Mouse (Mus musculus): ENCODE data around the gene Dph1. TPM values are rescaled to one million over a fixed set of nuclear protein-coding genes. Genes with fewer than 3 reads are reported as not detected.

Dph1 gene
- not detected in 2 replicates for polyA plus RNA-seq (2012; ENCODE audit: insufficient read depth, insufficient read length, low replicate concordance, missing spikeins)

DNA sequence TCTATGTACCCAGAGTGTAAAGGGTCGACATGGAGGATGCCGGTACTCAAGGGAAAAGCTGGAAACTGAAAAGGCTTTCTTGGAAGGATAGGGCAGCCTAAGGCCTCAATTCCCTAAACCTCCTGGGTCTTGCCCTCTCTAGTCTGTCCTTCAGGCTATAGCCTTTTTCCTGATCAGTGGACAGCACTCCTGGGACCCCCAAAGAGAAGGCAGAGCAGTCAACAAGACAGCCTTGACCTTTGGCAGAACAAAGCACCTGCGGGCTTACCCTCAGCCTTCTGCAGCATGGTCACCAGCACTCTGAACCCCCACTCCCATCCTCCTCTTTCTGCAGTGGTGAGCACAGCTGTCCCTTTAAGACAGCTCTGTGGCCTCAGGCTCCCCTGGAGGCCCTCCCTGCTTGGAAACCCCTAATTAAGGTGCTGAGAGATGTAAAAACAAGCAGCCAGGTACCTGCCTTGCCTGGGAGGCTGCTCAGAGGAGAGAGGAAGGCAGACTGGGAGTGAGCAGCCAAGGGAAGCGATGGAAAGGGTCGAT, at the start of gene Dph1:
Gene Dph1 (minus strand): TSS at position 337 of the 537 bp plus-strand sequence.
- no peak for TF ChIP-seq POLR2A (IDR thresholded peaks at IDR 0.05; ENCODE audit: insufficient read depth, low read depth, low read length)
- no peak for TF ChIP-seq CTCF (IDR thresholded peaks at IDR 0.05; ENCODE audit: insufficient read depth, low read depth, low read length)
- Histone ChIP-seq H3K4me1 (ENCODE audit: control insufficient read depth, insufficient read depth, low read length) (peaks cover 27% of the 10 kb centered on the region), H3K27ac (ENCODE audit: insufficient read depth, low read depth, low read length) (no peak within 1 kb of the TSS), H3K4me3 (ENCODE audit: insufficient read depth, low read depth, low read length) (peak within 1 kb of the TSS; percentile 76)
- 63% methylated on average over 5 of the region's 5 CpGs for WGBS

DNA sequence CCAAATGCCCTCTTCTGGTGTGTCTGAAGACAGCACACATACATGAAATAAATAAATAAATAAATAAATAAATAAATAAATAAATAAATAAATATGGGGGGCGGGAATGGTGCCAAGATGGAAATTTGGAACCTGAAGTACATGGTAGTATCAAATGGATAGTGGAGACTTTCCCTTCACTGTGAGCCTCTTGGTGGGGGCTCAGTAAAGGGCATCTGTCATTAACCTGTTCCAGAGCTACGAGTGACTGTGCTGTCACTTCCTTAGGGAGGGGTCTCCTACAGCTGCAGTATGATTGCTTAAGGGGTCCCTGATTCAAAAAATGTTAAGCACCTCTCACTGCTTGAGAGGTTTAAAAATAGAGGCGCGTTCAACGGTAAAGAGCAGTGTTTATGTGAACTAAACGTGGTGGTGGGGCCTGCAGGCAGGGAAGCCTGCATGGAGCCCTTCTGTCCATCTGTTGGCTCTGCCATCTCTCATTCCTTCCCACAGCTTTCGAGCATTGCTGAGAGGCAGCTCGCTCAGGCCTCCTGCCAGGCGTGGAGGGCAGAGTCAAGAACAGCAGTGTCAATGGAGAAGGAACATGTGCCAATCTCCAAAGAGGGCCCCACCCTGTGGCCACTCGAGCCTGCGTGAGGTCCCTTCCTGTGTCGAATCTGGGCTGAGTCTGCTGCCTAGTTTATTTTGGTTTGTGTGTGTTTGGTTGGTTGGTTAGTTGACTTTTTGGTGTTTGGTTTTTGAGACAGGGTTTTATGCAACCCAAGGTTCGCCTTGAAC, 49.3 kb upstream of the Dph1 start:
- Histone ChIP-seq H3K27ac (ENCODE audit: insufficient read depth, low read depth, low read length) (no peak overlapping the region), H3K4me3 (ENCODE audit: insufficient read depth, low read depth, low read length) (no peak overlapping the region), H3K4me1 (ENCODE audit: control insufficient read depth, insufficient read depth, low read length) (peaks cover 11% of the 10 kb centered on the region)
- no peak for TF ChIP-seq POLR2A (IDR thresholded peaks at IDR 0.05; ENCODE audit: insufficient read depth, low read depth, low read length)
- no peak for TF ChIP-seq CTCF (IDR thresholded peaks at IDR 0.05; ENCODE audit: insufficient read depth, low read depth, low read length)
- 80% methylated on average over 13 of the region's 13 CpGs for WGBS

DNA sequence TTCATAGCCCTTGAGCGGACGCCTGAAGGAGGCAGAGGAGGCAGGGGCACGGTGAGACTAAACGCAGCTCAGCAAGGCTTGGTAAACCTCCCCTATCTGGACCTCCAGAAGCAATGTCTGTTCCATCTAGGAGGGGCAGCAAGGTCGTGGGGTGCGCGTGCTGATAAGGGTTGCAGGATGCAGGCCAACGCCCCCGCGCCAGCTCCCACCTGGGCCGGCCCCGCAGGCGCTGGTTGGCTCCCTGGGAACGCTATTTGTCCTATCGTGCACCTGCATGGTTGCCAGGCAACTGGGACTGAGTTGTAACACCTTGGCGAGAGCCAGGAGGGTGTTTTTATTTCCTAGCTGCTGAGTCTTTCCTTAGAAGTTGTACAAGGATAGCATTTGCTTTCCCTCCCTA, 43.7 kb upstream of the Dph1 start:
- 24% methylated on average over 16 of the region's 16 CpGs for WGBS
- no peak for TF ChIP-seq CTCF (IDR thresholded peaks at IDR 0.05; ENCODE audit: insufficient read depth, low read depth, low read length)
- no peak for TF ChIP-seq POLR2A (IDR thresholded peaks at IDR 0.05; ENCODE audit: insufficient read depth, low read depth, low read length)
- peaks cover 21% of the 10 kb centered on the region for H3K4me1 ChIP-seq (ENCODE audit: control insufficient read depth, insufficient read depth, low read length)
- H3K4me3 ChIP-seq (ENCODE audit: insufficient read depth, low read depth, low read length) = no peak overlapping the region
- H3K27ac ChIP-seq (ENCODE audit: insufficient read depth, low read depth, low read length) = no peak overlapping the region

DNA sequence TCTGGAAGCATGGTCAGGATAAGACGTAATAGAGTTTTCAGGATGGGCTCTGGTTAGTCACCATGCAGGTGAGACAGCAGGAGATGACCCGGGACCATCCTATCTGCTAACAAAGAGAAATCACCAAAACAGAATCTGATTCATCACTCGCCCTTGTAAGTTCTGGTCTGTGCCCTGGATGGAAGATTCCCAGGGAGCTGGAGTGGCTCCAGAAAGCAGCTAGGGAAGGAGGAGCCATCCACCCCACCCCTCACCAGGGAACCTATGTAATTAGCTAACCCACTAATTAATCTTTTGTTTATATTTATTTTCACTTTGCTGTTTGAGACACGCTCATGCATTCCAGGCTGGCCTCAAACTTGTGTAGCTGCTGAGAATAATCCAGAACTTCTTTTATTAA, 41.4 kb upstream of the Dph1 start:
- WGBS = 40% methylated on average over 4 of the region's 4 CpGs
- no peak overlapping the region for H3K27ac ChIP-seq (ENCODE audit: insufficient read depth, low read depth, low read length)
- TF ChIP-seq POLR2A (IDR thresholded peaks at IDR 0.05; ENCODE audit: insufficient read depth, low read depth, low read length) (no peak), CTCF (IDR thresholded peaks at IDR 0.05; ENCODE audit: insufficient read depth, low read depth, low read length) (no peak)
- peaks cover 20% of the 10 kb centered on the region for H3K4me1 ChIP-seq (ENCODE audit: control insufficient read depth, insufficient read depth, low read length)
- no peak overlapping the region for H3K4me3 ChIP-seq (ENCODE audit: insufficient read depth, low read depth, low read length)

DNA sequence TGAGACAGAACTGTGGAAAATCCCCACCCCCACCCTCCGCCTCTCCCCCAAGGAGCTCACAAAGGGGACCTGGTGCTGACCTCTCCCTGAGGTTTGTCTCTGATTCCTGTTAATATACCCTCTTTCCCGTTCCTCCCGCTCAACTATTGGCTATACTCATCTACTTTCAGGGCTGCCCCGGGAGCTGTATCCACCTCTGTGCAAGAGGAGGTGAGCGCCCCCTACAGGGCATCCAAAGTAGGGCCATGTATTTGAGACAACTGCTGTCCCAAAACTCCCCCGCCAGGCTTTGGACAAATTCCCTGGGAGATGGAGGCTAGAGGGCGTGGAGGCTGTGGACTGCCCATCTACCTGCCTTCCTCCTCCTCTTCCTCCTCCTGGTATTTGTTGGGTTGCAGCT, 40.7 kb upstream of the Dph1 start:
- Histone ChIP-seq H3K27ac (ENCODE audit: insufficient read depth, low read depth, low read length) (no peak overlapping the region), H3K4me1 (ENCODE audit: control insufficient read depth, insufficient read depth, low read length) (peaks cover 14% of the 10 kb centered on the region; the same call in 1 of the 2 replicates), H3K4me3 (ENCODE audit: insufficient read depth, low read depth, low read length) (no peak overlapping the region)
- no peak for TF ChIP-seq POLR2A (IDR thresholded peaks at IDR 0.05; ENCODE audit: insufficient read depth, low read depth, low read length)
- TF ChIP-seq CTCF (IDR thresholded peaks at IDR 0.05; ENCODE audit: insufficient read depth, low read depth, low read length) = peak; percentile 64
- 16% methylated on average over 7 of the region's 7 CpGs for WGBS

DNA sequence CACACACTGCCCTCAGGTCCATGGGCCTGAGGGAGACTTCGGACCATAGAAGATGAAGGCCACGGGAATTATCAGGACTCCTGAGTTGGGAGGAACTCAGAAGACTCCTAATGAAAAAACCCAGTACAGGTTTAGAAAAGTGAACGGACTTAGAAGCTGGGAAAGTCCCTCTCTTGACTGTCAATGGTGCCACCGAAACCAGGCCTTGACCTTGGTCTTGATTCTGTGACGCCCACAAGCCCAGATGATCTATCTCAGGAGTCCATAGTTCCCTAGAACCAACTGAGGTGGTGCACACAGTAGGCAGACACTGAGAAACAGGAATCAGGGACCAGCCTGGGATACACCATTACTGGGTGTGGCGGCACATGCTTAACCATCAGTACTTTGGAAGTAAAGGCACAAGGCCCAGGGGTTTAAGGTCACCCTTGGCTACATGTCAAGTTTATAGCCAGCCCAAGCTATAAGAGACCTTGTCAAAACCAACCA, 39.3 kb upstream of the Dph1 start:
- no peak for TF ChIP-seq POLR2A (IDR thresholded peaks at IDR 0.05; ENCODE audit: insufficient read depth, low read depth, low read length)
- no peak for TF ChIP-seq CTCF (IDR thresholded peaks at IDR 0.05; ENCODE audit: insufficient read depth, low read depth, low read length)
- 97% methylated on average over 6 of the region's 6 CpGs for WGBS
- H3K4me1 ChIP-seq (ENCODE audit: control insufficient read depth, insufficient read depth, low read length) = peaks cover 13% of the 10 kb centered on the region; the same call in 1 of the 2 replicates
- no peak overlapping the region for H3K27ac ChIP-seq (ENCODE audit: insufficient read depth, low read depth, low read length)
- H3K4me3 ChIP-seq (ENCODE audit: insufficient read depth, low read depth, low read length) = no peak overlapping the region

DNA sequence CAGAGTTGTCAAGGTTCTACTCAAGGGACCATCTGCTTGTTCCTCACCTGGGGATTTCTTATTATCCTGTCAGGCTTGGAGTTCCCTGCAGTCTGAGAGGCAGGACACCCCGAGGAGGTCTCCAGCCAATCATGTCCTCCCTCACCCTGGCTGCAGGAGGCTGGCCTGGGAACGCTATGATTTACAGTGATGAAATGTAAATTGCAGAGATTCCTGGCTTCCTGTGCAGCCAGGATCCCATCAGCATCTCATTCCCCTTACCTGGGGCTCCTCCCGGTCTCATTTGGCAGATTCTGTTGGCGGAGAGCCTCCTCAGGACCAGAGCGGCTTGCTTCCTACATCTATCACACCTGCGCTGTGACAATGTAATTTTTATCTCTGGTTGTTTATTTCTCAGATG, 38.2 kb upstream of the Dph1 start:
- 0 out of 2 replicates have a peak, but pooled peaks cover 6% of the 10 kb centered on the region for H3K4me1 ChIP-seq (ENCODE audit: control insufficient read depth, insufficient read depth, low read length)
- H3K27ac ChIP-seq (ENCODE audit: insufficient read depth, low read depth, low read length) = no peak overlapping the region
- no peak for TF ChIP-seq CTCF (IDR thresholded peaks at IDR 0.05; ENCODE audit: insufficient read depth, low read depth, low read length)
- no peak for TF ChIP-seq POLR2A (IDR thresholded peaks at IDR 0.05; ENCODE audit: insufficient read depth, low read depth, low read length)
- H3K4me3 ChIP-seq (ENCODE audit: insufficient read depth, low read depth, low read length) = no peak overlapping the region
- WGBS = 86% methylated on average over 6 of the region's 6 CpGs

DNA sequence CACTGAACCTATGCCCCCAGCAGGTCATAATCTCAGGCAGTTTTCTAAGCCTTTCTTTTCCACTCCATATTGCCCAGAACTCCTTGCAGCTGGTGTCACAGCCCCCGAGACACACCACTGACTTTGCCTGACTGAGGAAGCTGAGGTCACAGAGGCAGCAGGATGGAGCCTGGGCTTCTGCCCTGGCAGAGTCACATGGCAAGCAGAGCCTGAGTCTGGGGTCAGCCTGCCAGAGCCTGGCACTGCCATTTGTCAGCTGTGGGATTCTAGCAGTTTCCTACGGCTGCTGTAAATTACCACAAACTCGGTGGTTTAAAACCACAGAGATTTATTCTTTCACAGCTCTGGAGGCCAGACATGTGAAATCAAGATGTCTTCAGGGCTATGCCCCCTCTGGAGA, 36.6 kb upstream of the Dph1 start:
- Histone ChIP-seq H3K4me3 (ENCODE audit: insufficient read depth, low read depth, low read length) (no peak overlapping the region), H3K27ac (ENCODE audit: insufficient read depth, low read depth, low read length) (no peak overlapping the region), H3K4me1 (ENCODE audit: control insufficient read depth, insufficient read depth, low read length) (0 out of 2 replicates have a peak, but pooled peaks cover 6% of the 10 kb centered on the region)
- WGBS = 79% methylated on average over 3 of the region's 3 CpGs
- TF ChIP-seq POLR2A (IDR thresholded peaks at IDR 0.05; ENCODE audit: insufficient read depth, low read depth, low read length) (no peak), CTCF (IDR thresholded peaks at IDR 0.05; ENCODE audit: insufficient read depth, low read depth, low read length) (no peak)

DNA sequence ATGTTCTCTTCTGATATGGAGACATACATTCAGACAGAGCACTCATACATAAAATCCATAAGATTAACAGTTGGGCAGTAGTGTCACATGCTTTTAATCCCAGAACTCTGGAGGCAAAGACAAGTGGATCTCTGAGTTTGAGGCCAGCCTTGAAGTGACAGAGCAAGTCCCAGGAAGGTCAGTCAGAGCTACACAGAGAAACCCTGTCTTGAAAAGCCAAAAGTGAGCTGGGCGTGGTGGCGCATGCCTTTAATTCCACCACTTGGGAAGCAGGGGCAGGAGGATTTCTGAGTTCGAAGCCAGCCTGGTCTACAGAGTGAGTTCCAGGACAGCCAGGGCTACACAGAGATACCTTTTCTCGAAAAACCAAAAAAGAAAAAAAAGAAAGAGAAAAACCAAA, 33.8 kb upstream of the Dph1 start:
- H3K27ac ChIP-seq (ENCODE audit: insufficient read depth, low read depth, low read length) = no peak overlapping the region
- 88% methylated on average over 4 of the region's 4 CpGs for WGBS
- H3K4me3 ChIP-seq (ENCODE audit: insufficient read depth, low read depth, low read length) = no peak overlapping the region
- H3K4me1 ChIP-seq (ENCODE audit: control insufficient read depth, insufficient read depth, low read length) = peaks cover 4% of the 10 kb centered on the region; the same call in 1 of the 2 replicates
- no peak for TF ChIP-seq CTCF (IDR thresholded peaks at IDR 0.05; ENCODE audit: insufficient read depth, low read depth, low read length)
- TF ChIP-seq POLR2A (IDR thresholded peaks at IDR 0.05; ENCODE audit: insufficient read depth, low read depth, low read length) = no peak

Data from olfactory bulb, adult 2 months (tissue).